Mouse (Mus musculus): Measurements from ENCODE around the gene Dtx1. TPM values are rescaled to one million over a fixed set of nuclear protein-coding genes. Genes with fewer than 3 reads are reported as not detected.

Dtx1 gene
- polyA plus RNA-seq, 1 experiment from 2014 or later = 5.0 TPM

DNA sequence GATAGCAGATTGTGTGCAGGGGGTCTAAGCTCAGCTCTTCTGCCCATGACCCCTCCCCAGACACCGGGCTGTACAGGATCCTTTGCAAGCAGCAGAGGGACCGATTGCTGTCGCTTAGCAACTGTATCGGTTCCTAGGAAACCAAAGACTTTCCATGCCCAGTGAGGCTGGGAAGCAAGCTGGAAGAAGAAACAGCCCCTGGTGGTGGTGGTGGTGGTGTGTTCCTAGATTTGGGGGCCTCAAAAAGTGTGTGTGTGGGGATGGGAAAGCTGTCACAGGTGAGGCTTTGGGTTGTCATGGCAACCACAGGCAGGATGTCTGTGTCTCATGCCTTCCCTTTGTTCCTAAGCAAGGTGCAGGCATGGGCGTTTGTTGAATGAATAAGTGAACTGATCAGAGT, 50.9 kb downstream of the Dtx1 start:
- H3K4me1 ChIP-seq (replicated peaks; ENCODE audit: control insufficient read depth, insufficient read depth, low read length) = no peaks in the 10 kb centered on the region
- no peak overlapping the region for H3K4me3 ChIP-seq (ENCODE audit: low read depth, low read length)
- H3K9ac ChIP-seq (ENCODE audit: low read depth, low read length) = no peak overlapping the region
- H3K27ac ChIP-seq (ENCODE audit: low read depth, low read length) = no peak overlapping the region
- H3K9me3 ChIP-seq (ENCODE audit: control insufficient read depth, low read length) = no peaks in the 10 kb centered on the region
- H3K4me2 ChIP-seq (replicated peaks; ENCODE audit: low read depth, low read length) = no peak overlapping the region
- 48% methylated on average over 5 of the region's 5 CpGs for WGBS
- ATAC-seq (ENCODE audit: low FRiP score) (no peak), DNase-seq (ENCODE audit: low spot score) (no peak)
- no peaks in the 10 kb centered on the region for H3K36me3 ChIP-seq (ENCODE audit: control insufficient read depth, insufficient read depth, low read length)
- H3K27me3 ChIP-seq (ENCODE audit: control insufficient read depth, insufficient read depth, low read length) = no peaks in the 10 kb centered on the region

- Histone ChIP-seq H3K9me3 (ENCODE audit: control insufficient read depth, low read length) (no peaks in the 10 kb centered on the region), H3K27me3 (ENCODE audit: control insufficient read depth, insufficient read depth, low read length) (no peaks in the 10 kb centered on the region; the same call in 1 of the 2 replicates), H3K36me3 (ENCODE audit: control insufficient read depth, insufficient read depth, low read length) (no peaks in the 10 kb centered on the region), H3K4me2 (replicated peaks; ENCODE audit: low read depth, low read length) (no peak overlapping the region), H3K9ac (ENCODE audit: low read depth, low read length) (no peak overlapping the region), H3K27ac (ENCODE audit: low read depth, low read length) (no peak overlapping the region), H3K4me1 (replicated peaks; ENCODE audit: control insufficient read depth, insufficient read depth, low read length) (no peaks in the 10 kb centered on the region), H3K4me3 (ENCODE audit: low read depth, low read length) (no peak overlapping the region)
- WGBS = 89% methylated on average over 12 of the region's 12 CpGs
- DNase-seq (ENCODE audit: low spot score) (no peak), ATAC-seq (ENCODE audit: low FRiP score) (no peak)
Measured at GRCm38 (mm10) chr5:120656281-120656751, 55.4 kb downstream of the Dtx1 start.

GRCm38 (mm10) chr5:120653873-120654272, 57.9 kb downstream of the Dtx1 start:
- Histone ChIP-seq H3K36me3 (ENCODE audit: control insufficient read depth, insufficient read depth, low read length) (no peaks in the 10 kb centered on the region), H3K27me3 (ENCODE audit: control insufficient read depth, insufficient read depth, low read length) (peaks cover 19% of the 10 kb centered on the region), H3K9me3 (ENCODE audit: control insufficient read depth, low read length) (no peaks in the 10 kb centered on the region), H3K4me2 (replicated peaks; ENCODE audit: low read depth, low read length) (no peak overlapping the region), H3K4me3 (ENCODE audit: low read depth, low read length) (no peak overlapping the region), H3K27ac (ENCODE audit: low read depth, low read length) (no peak overlapping the region), H3K9ac (ENCODE audit: low read depth, low read length) (no peak overlapping the region), H3K4me1 (replicated peaks; ENCODE audit: control insufficient read depth, insufficient read depth, low read length) (peaks cover under 1% of the 10 kb centered on the region; the same call in 1 of the 2 replicates)
- ATAC-seq (ENCODE audit: low FRiP score) (no peak), DNase-seq (ENCODE audit: low spot score) (no peak)
- 89% methylated on average over 2 of the region's 2 CpGs for WGBS

GRCm38 (mm10) chr5:120652915-120653701, 58.6 kb downstream of the Dtx1 start:
- peaks cover 27% of the 10 kb centered on the region for H3K27me3 ChIP-seq (ENCODE audit: control insufficient read depth, insufficient read depth, low read length)
- no peak overlapping the region for H3K27ac ChIP-seq (ENCODE audit: low read depth, low read length)
- H3K9ac ChIP-seq (ENCODE audit: low read depth, low read length) = no peak overlapping the region
- no peak overlapping the region for H3K4me3 ChIP-seq (ENCODE audit: low read depth, low read length)
- DNase-seq (ENCODE audit: low spot score) (no peak), ATAC-seq (ENCODE audit: low FRiP score) (no peak)
- WGBS = 83% methylated on average over 28 of the region's 28 CpGs
- H3K36me3 ChIP-seq (ENCODE audit: control insufficient read depth, insufficient read depth, low read length) = no peaks in the 10 kb centered on the region
- no peaks in the 10 kb centered on the region for H3K9me3 ChIP-seq (ENCODE audit: control insufficient read depth, low read length)
- no peak overlapping the region for H3K4me2 ChIP-seq (replicated peaks; ENCODE audit: low read depth, low read length)
- peaks cover 2% of the 10 kb centered on the region; the same call in 1 of the 2 replicates for H3K4me1 ChIP-seq (replicated peaks; ENCODE audit: control insufficient read depth, insufficient read depth, low read length)

DNA sequence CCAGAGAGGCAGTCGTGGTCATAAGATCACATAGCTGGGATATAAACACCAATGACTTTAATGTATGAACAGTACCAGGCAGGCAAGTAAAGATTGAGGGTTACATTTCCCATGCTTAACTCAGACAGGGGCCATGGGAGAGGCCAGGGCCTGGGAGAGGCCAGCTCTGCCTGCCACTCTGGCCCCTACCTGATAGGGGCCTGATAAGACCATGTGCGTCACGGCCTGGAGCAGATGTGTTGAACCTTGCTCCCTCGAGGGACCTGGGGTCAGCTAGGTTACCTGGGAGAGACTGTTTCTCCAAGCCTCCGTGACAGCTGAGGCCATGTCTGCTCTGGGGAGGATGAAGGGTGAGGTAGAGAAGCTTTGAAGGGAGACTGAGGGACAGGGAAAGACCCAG, 60.5 kb downstream of the Dtx1 start:
- Histone ChIP-seq H3K27ac (ENCODE audit: low read depth, low read length) (no peak overlapping the region), H3K9me3 (ENCODE audit: control insufficient read depth, low read length) (no peaks in the 10 kb centered on the region), H3K27me3 (ENCODE audit: control insufficient read depth, insufficient read depth, low read length) (peaks cover 31% of the 10 kb centered on the region), H3K4me3 (ENCODE audit: low read depth, low read length) (no peak overlapping the region), H3K9ac (ENCODE audit: low read depth, low read length) (no peak overlapping the region), H3K36me3 (ENCODE audit: control insufficient read depth, insufficient read depth, low read length) (no peaks in the 10 kb centered on the region), H3K4me1 (replicated peaks; ENCODE audit: control insufficient read depth, insufficient read depth, low read length) (peaks cover 2% of the 10 kb centered on the region; the same call in 1 of the 2 replicates), H3K4me2 (replicated peaks; ENCODE audit: low read depth, low read length) (no peak overlapping the region)
- ATAC-seq (ENCODE audit: low FRiP score) (no peak), DNase-seq (ENCODE audit: low spot score) (no peak)
- 72% methylated on average over 5 of the region's 5 CpGs for WGBS

GRCm38 (mm10) chr5:120649938-120650337, 61.8 kb downstream of the Dtx1 start:
- DNase-seq (ENCODE audit: low spot score) (no peak), ATAC-seq (ENCODE audit: low FRiP score) (no peak)
- peaks cover 31% of the 10 kb centered on the region for H3K27me3 ChIP-seq (ENCODE audit: control insufficient read depth, insufficient read depth, low read length)
- 21% methylated on average over 13 of the region's 13 CpGs for WGBS
- H3K9ac ChIP-seq (ENCODE audit: low read depth, low read length) = no peak overlapping the region
- H3K9me3 ChIP-seq (ENCODE audit: control insufficient read depth, low read length) = no peaks in the 10 kb centered on the region
- no peak overlapping the region for H3K4me2 ChIP-seq (replicated peaks; ENCODE audit: low read depth, low read length)
- H3K27ac ChIP-seq (ENCODE audit: low read depth, low read length) = no peak overlapping the region
- H3K36me3 ChIP-seq (ENCODE audit: control insufficient read depth, insufficient read depth, low read length) = no peaks in the 10 kb centered on the region
- no peak overlapping the region for H3K4me3 ChIP-seq (ENCODE audit: low read depth, low read length)
- H3K4me1 ChIP-seq (replicated peaks; ENCODE audit: control insufficient read depth, insufficient read depth, low read length) = peaks cover 2% of the 10 kb centered on the region; the same call in 1 of the 2 replicates

DNA sequence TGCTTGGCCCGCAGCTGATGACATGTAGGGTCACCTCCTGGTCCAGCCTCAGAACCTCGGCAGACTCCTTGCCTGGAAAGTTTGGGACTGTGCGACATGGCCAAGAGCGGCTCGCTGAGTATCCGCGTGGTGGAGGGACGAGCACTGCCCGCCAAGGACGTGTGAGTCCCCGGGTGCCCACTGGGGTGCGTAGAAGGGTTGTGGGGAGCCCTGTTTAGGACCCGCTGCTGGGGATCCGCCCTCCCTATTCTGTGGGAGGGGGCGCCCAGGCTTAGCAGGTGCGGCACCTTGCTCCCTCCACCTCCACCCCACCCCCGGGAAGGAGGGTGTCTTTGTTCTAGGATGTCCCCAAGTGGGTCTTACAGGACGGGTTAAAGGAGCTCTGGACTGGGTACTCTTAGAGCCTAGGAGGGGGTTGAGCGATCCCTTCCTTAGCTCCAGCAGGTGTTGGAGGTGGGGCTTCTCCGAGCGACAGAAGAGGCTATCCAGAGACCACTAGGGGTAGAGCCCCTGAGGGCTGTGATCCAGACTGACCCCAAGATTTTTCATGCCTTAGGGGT, 62.3 kb downstream of the Dtx1 start:
- H3K9me3 ChIP-seq (ENCODE audit: control insufficient read depth, low read length) = no peaks in the 10 kb centered on the region
- peak overlapping the region; percentile 13 for H3K4me3 ChIP-seq (ENCODE audit: low read depth, low read length)
- H3K4me2 ChIP-seq (replicated peaks; ENCODE audit: low read depth, low read length) = peak overlapping the region; percentile 28
- no peak overlapping the region for H3K27ac ChIP-seq (ENCODE audit: low read depth, low read length)
- WGBS = 5% methylated on average over 21 of the region's 21 CpGs
- no peak for DNase-seq (ENCODE audit: low spot score)
- H3K9ac ChIP-seq (ENCODE audit: low read depth, low read length) = no peak overlapping the region
- H3K4me1 ChIP-seq (replicated peaks; ENCODE audit: control insufficient read depth, insufficient read depth, low read length) = peaks cover 2% of the 10 kb centered on the region; the same call in 1 of the 2 replicates
- peaks cover 31% of the 10 kb centered on the region for H3K27me3 ChIP-seq (ENCODE audit: control insufficient read depth, insufficient read depth, low read length)
- ATAC-seq (ENCODE audit: low FRiP score) = 0 out of 2 replicates have a peak, but pooled peaks have one; percentile 12
- H3K36me3 ChIP-seq (ENCODE audit: control insufficient read depth, insufficient read depth, low read length) = no peaks in the 10 kb centered on the region

- WGBS = 2% methylated on average over 40 of the region's 53 CpGs
- peaks cover 2% of the 10 kb centered on the region; the same call in 1 of the 2 replicates for H3K4me1 ChIP-seq (replicated peaks; ENCODE audit: control insufficient read depth, insufficient read depth, low read length)
- H3K9me3 ChIP-seq (ENCODE audit: control insufficient read depth, low read length) = no peaks in the 10 kb centered on the region
- no peak within 1 kb of the TSS for H3K9ac ChIP-seq (ENCODE audit: low read depth, low read length)
- ATAC-seq (ENCODE audit: low FRiP score) (0 out of 2 replicates have a peak, but pooled peaks have one; percentile 53), DNase-seq (ENCODE audit: low spot score) (peak; percentile 58)
- peak within 1 kb of the TSS; percentile 28 for H3K4me2 ChIP-seq (replicated peaks; ENCODE audit: low read depth, low read length)
- no peaks in the 10 kb centered on the region for H3K36me3 ChIP-seq (ENCODE audit: control insufficient read depth, insufficient read depth, low read length)
- no peak within 1 kb of the TSS for H3K27ac ChIP-seq (ENCODE audit: low read depth, low read length)
- peaks cover 31% of the 10 kb centered on the region for H3K27me3 ChIP-seq (ENCODE audit: control insufficient read depth, insufficient read depth, low read length)
- H3K4me3 ChIP-seq (ENCODE audit: low read depth, low read length) = peak within 1 kb of the TSS; percentile 13
Measured at GRCm38 (mm10) chr5:120648569-120649373, 63.0 kb downstream of the Dtx1 start, which contains the start of gene Rasal1. TSS of gene Rasal1 (plus strand) at chr5:120648812.

Data from hindbrain, embryonic 11.5 days (tissue).